Mouse (Mus musculus) heart, adult 18-20 months (tissue): ENCODE results near the gene Arhgap24. TPM values are rescaled to one million over a fixed set of nuclear protein-coding genes. Genes with fewer than 3 reads are reported as not detected.

Source experiments
- DNase-seq, 2 experiments: peaks; one replicate each; pipeline ENCODE4 v3.0.0; 2021 to 2022; ENCODE audit warnings: mixed read lengths in 1 of 2
- total RNA-seq, 2 experiments: library from RNA; stranded (reverse); gene quantifications; 2 replicates each; pipeline ENCODE4 v1.2.3; 2021

Arhgap24 gene
- total RNA-seq, 2 experiments from 2014 or later: 19.4 to 19.8 TPM

- peak; percentile 37 to 48 for DNase-seq
Measured at GRCm38 (mm10) chr5:102670731-102671345, 189.6 kb downstream of the Arhgap24 start.

DNA sequence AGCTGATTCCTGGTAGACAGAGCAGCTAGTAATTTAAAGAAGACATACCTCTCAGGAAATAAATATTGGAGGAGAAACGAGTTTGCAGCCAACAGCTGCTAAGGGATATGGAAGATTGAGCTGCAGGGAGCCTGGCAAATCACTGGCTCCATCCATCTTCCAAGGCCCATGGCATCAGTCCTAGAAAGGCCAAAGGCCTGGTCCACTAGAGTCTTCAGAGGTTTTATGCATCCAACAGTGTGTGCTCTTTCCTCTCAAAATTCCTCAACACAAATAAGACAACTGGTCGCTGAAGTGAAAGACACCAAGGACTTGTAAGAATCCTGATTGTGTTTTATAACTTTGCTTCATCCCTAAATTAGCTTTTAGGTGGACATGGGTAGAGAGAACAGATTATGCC is 194.1 kb downstream of the Arhgap24 start:
- DNase-seq: no peak

GRCm38 (mm10) chr5:102677176-102677575 is 196.0 kb downstream of the Arhgap24 start:
- DNase-seq: no peak

DNA sequence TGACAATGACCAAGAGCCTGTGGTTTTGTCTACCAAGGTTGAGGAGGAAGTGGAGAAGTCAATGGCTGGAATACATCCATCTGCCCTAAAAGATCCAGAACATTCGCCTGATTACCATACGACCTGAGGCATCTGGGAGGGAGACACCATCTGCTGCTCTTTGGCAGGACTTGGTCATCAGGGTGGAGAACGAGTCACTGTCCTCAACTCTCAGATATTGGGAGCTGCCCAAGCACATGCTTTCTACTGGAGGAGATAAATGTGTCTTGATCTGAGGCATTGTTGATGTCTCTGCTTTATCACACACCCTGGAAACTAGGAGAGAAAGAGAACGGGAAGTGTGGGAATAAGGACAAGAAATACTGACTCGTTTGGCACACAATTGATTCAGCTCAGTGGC is 206.5 kb downstream of the Arhgap24 start:
- peak; percentile 35 to 65 for DNase-seq

- DNase-seq: peak; percentile 63 to 77
Measured at GRCm38 (mm10) chr5:102692487-102692886, 211.3 kb downstream of the Arhgap24 start.

DNA sequence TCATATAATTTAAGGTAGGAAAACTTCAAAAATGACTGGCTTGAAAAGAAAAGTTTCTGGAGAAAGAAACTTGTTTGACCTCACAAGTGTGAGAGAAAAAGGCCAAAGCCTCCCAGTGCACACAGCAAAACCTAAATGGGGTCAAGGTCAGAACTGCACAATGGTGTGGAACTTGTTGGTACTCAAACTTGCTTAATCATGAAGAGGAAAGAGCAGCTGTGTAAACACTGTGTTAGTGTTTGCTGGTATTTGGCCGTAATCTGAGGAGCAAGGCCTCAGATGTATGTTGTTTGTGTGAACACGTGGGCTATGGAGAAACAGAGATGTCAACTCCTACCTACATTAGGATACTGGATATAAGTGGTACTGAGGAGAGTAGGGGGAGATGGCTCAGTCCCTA is 212.0 kb downstream of the Arhgap24 start:
- DNase-seq: no peak

DNA sequence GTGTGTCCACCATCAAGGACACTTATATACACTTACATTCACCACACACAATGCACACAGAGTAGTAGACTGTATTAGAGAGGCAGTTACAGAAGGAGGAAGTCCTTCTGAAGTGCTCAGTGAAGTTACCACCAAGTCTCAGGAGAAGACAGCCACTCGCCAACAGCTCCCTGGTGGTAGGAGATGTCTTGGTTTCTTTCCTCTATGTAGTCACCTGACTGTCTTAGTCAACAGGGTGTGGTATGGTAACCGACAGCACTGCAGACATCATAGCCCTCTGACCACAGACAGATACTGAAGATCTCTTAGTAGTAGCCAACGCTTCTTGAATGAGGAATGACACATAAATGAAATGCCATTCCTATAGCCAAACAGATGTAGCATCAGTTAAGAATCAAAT is 212.7 kb downstream of the Arhgap24 start:
- DNase-seq: no peak

- DNase-seq: no peak
Measured at GRCm38 (mm10) chr5:102697784-102698183, 216.6 kb downstream of the Arhgap24 start.

DNA sequence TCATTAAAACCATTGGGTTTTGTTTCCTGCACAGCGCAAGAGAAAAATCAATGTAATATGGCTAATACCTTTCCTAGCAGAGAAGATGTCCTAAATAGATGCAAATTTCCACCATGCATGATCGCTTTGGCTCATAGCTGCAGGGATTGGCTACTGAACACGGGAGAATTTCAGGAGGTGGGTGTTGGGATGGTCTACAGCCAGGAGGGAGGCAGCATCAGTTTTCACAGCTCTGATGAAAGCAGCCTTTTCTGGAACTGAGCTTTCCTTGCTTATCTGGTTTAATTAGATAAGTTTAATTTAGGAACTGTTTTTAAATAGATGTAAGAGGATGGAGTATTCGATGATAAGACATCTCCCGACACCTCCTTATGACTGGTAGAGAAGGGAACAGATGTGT is 217.2 kb downstream of the Arhgap24 start:
- peak; percentile 29 to 41 for DNase-seq

DNA sequence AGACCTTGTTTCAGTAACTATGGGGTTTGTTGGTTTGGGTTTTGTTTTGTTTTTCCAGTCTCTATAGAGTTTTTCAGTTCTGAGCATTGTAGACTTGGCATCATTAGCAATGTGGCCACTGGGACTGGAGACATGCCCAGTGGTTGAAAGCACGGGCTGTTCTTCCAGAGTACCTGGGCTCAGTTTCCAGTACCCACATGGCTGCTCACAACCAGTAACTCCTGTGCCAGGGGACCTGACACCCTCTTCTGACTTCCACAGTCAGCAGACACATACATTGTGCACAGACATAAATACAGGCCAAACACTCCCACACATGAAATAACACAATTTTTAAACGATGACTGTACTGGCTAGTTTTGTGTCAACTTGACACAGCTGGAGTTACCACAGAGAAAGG is 217.7 kb downstream of the Arhgap24 start:
- DNase-seq: peak; percentile 69 to 81

DNA sequence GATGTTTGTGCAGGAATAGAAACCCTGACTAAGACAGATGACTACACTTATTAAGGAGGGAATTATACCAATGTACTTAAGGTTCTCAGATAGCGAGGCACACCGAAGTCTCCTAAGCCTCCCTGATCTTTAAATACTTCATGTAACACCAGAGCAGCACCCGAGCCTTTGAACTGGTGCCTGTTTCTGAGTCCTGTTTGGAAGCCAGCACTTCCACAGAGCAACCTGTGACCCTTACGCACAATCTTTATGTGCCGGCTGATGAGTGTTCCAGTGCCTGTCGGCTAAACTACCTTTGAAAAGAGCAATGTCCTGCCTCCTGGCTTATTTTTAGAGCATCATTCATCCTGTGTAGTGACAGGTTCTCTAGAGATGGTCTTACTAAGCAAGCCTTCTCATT is 221.4 kb downstream of the Arhgap24 start:
- peak in 1 of 2 experiments; percentile 38 for DNase-seq

- DNase-seq: peak; percentile 66 to 82
Measured at GRCm38 (mm10) chr5:102703325-102704099, 222.3 kb downstream of the Arhgap24 start.

GRCm38 (mm10) chr5:102705170-102705569 is 224.0 kb downstream of the Arhgap24 start:
- no peak for DNase-seq

GRCm38 (mm10) chr5:102710336-102710735 is 229.1 kb downstream of the Arhgap24 start:
- DNase-seq: no peak

DNA sequence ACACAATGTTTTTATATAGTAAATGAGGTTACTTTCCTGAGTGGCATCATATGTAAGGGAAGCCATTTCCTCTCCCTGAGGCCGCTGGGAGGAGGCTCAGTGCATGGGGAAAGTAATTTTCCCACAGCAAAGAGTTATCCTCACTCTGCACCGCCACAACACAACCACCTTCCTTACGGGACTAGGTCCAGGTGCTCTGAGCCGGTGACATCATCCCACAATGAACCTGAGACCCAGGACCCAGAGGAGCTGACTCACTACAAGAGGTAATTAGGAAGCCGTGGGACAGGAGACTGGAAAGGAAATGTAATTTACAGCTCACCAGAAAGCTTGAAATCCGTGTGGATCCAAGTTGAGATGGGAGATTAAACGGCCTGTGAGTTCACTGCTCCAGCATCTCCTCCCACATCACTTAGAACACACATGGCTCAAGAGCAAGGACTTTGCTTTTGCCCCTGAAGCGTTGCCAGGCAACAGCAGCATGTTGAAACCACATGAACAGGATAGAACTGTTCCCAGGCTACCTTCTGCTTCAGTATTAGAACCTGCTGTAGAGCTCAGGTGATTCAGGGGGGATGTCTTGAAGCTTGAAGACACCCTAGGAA is 238.3 kb downstream of the Arhgap24 start:
- DNase-seq: peak in 1 of 2 experiments; percentile 25

DNA sequence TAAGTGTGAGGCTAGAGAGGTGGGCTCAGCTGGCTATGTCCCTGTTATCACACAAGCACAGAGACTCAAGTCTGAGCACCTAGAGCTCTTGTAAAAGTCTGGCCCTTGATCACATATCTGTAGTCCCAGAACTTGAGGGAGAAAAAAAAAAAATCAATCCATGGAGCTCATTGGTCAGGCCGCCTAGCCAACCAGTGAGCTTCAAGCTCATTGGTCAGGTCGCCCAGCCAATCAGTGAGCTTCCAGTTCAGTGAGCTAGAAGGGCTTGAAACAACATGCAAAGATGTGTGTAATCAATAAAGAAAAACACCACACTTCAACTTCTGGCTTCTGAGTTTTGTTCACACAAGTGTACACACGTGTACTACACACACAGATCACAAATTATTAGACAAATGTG is 242.4 kb downstream of the Arhgap24 start:
- DNase-seq: no peak

GRCm38 (mm10) chr5:102724813-102725348 is 243.7 kb downstream of the Arhgap24 start:
- DNase-seq: no peak

DNA sequence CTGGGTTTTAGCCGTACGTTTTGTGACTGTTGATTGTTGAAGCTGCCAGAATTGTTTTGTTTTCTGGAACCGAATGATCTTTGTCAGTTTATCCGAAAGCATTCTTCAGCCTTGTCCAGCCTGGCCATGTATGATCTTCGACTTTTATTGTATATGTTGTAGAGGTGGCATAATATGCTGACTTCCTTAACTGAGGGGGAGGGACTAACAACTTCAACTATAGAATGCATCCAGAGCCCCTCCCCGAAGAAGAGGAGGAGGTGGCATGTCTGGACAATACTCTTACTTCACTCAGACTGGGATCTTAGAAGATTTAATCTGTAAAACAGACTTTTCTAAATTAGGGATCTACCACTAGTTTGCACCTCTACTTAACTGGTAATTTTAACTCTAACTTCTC is 244.2 kb downstream of the Arhgap24 start:
- no peak for DNase-seq

DNA sequence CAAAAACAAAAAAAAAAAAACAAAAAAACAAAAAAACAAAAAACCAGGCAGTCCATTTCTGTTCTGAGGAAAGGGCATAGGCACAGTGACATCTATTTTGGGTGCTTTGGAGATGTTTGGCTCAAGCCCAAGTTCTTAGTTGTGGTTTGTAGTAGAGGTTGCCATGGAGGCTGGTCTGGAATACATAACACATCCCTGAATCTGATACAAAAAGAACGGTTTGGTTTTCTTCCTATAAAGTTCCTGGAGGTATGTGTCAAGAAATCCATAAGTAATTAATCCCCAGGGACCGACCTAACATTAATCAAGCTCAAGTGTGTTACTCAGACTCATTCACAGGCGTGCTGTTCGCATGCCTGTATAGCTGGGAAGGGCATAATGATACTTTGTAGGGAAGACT is 245.8 kb downstream of the Arhgap24 start:
- DNase-seq: peak in 1 of 2 experiments; percentile 28

GRCm38 (mm10) chr5:102728531-102728930 is 247.3 kb downstream of the Arhgap24 start:
- no peak for DNase-seq

DNA sequence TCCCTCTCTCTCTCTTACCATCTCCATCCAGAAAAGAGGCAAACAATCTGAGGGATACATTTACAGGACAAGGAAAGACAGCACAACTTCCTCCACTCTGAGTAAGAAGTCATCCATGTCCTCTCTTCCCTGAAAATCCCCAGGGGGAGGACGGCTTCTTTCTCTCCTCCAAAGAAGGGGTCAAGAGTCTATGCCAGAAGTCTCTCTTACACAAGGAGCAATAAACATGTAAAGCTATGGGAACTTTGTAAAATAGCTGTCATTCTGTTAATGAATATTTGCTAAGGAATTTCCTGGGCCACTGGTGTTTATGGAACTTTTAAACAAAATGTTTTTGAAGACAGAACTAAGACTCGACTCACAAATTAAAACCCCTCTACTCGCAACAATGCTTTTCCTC is 248.3 kb downstream of the Arhgap24 start:
- no peak for DNase-seq

DNA sequence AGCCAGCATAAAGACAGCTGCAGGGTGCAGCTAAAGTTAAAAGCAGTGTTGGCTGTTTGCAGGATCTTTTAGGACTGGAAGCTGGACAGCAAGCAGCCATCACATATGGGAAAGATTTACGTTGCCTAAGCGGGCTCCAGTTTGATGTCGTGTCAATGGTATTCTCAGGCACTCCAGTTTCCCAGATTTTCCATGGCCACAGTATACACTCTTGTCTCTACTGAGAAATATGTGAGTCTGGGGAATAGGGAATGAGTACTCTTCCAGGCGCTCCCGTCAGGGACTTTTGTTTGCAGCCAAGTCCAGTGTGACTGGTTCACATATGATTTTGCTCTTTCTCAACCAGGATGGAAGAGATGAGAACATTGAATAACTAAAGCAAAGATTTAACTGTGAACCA is 254.9 kb downstream of the Arhgap24 start:
- DNase-seq: peak in 1 of 2 experiments; percentile 44
